Mouse (Mus musculus): ENCODE data around the gene Wdr53. TPM values are rescaled to one million over a fixed set of nuclear protein-coding genes. Genes with fewer than 3 reads are reported as not detected.
"Not testable (repeated sequence)": the region's sequence is repeated elsewhere in the genome, so short reads cannot be mapped to it uniquely, and the experiment has no call there.

The Wdr53 gene
- total RNA-seq, 4 experiments from 2014 or later, result 12.2 to 14.1 (median 12.8) TPM

- peak; percentile 85 to 88 for DNase-seq (ENCODE audit: low spot score in 2 of 2)
Measured at GRCm38 (mm10) chr16:32277308-32278256, 30.6 kb downstream of the Wdr53 start, which contains the start of gene Rnf168. Rnf168 (plus strand) TSS chr16:32277459.

- no peak for DNase-seq (ENCODE audit: low spot score in 2 of 2)
Measured at GRCm38 (mm10) chr16:32278396-32278795, 31.4 kb downstream of the Wdr53 start.

- no peak for DNase-seq (ENCODE audit: low spot score in 2 of 2)
Measured at GRCm38 (mm10) chr16:32280211-32280610, 33.2 kb downstream of the Wdr53 start.

- no peak for DNase-seq (ENCODE audit: low spot score in 2 of 2)
Measured at GRCm38 (mm10) chr16:32282608-32283007, 35.6 kb downstream of the Wdr53 start.

GRCm38 (mm10) chr16:32291821-32292220 is 44.8 kb downstream of the Wdr53 start:
- no peak for DNase-seq (ENCODE audit: low spot score in 2 of 2)

- DNase-seq (ENCODE audit: low spot score in 2 of 2), result not testable (repeated sequence)
Measured at GRCm38 (mm10) chr16:32299617-32300016, 52.6 kb downstream of the Wdr53 start.

GRCm38 (mm10) chr16:32303046-32303445 is 56.0 kb downstream of the Wdr53 start:
- DNase-seq (ENCODE audit: low spot score in 2 of 2), result no peak

- DNase-seq (ENCODE audit: low spot score in 2 of 2), result no peak
Measured at GRCm38 (mm10) chr16:32303886-32304285, 56.9 kb downstream of the Wdr53 start.

Small RNAs within 50 kb of the gene (microRNA-seq; reads per million reads assigned to microRNA genes)
- 0 reads per million in 2 experiments for gene Mir1946a

Other genes starting within 250 kb of the Wdr53 start
- gene Senp5, start 243.9 kb upstream of the Wdr53 start, total RNA-seq (2022), result 10 to 100 TPM; 41.5 to 46.4 (median 44.5) TPM
- gene Pak2, start 167.9 kb upstream of the Wdr53 start, total RNA-seq (2022), result 10 to 100 TPM; 29.4 to 32.2 (median 30.6) TPM
- gene Pigx, start 147.5 kb upstream of the Wdr53 start, total RNA-seq (2022), result 10 to 100 TPM; 23.2 to 36.1 (median 27.7) TPM
- 10 to 100 TPM; 54.7 to 66.3 (median 61.6) TPM for gene Cep19, start 147.4 kb upstream of the Wdr53 start, total RNA-seq (2022)
- gene Nrros, start 81.6 kb upstream of the Wdr53 start, total RNA-seq (2022), result 10 to 100 TPM in 3 of 4 experiments, 1 to 10 TPM in 1; 9.6 to 16.2 (median 11.9) TPM
- gene Bex6, start 67.4 kb upstream of the Wdr53 start, total RNA-seq (2022), result not detected
- gene Fbxo45, start 69 bp upstream of the Wdr53 start, total RNA-seq (2022), result 10 to 100 TPM; 35.9 to 46.6 (median 40.6) TPM
- gene Smco1, start 24.2 kb downstream of the Wdr53 start, total RNA-seq (2022), result under 1 TPM in 2 of 4 experiments, not detected in 2; 0.32 to 0.37 TPM
- 10 to 100 TPM; 23.0 to 28.1 (median 27.3) TPM for gene Rnf168, start 30.2 kb downstream of the Wdr53 start, total RNA-seq (2022)
- gene Ubxn7, start 85.0 kb downstream of the Wdr53 start, total RNA-seq (2022), result 10 to 100 TPM; 50.0 to 60.5 (median 55.1) TPM
- not detected for gene Tm4sf19, start 153.3 kb downstream of the Wdr53 start, total RNA-seq (2022)
- gene Tctex1d2, start 172.5 kb downstream of the Wdr53 start, total RNA-seq (2022), result 10 to 100 TPM; 12.5 to 17.4 (median 16.3) TPM
- 10 to 100 TPM; 33.8 to 40.1 (median 35.6) TPM for gene Pcyt1a, start 183.7 kb downstream of the Wdr53 start, total RNA-seq (2022)
- not detected for gene Slc51a, start 240.7 kb downstream of the Wdr53 start, total RNA-seq (2022)
- under 1 TPM in 1 of 4 experiments, not detected in 3; 0.27 TPM for gene Zdhhc19, start 249.0 kb downstream of the Wdr53 start, total RNA-seq (2022)

Data from layer of hippocampus, adult 8-10 months (tissue).